Mouse (Mus musculus) MEL (cell line): ENCODE measurements around the gene Tanc1. TPM values are rescaled to one million over a fixed set of nuclear protein-coding genes. Genes with fewer than 3 reads are reported as not detected.

Experiments used
- DNase-seq: peaks from one replicate; pipeline ENCODE4 v3.0.0; 2011; ENCODE audit warnings: low read depth, low spot score
- H3K27ac ChIP-seq: 2 replicates; pipeline ENCODE4 v1.5.1; 2012; ENCODE audit warnings: low read depth, mild to moderate bottlenecking, control low read depth, low read length, moderate library complexity; ENCODE audit not compliant: control insufficient read depth
- H3K27me3 ChIP-seq, 2 experiments: fragments of 150-350 bp in 1 of 2; sonication (generic) in 1 of 2; 2 replicates each; pipeline ENCODE4 v1.6.1; 2012; ENCODE audit warnings: low read length in 2 of 2, mild to moderate bottlenecking in 2 of 2, improper control_type of control experiment in 1 of 2, moderate library complexity in 1 of 2; ENCODE audit not compliant: insufficient read depth in 2 of 2, control insufficient read depth in 1 of 2
- H3K36me3 ChIP-seq, 2 experiments: 2 replicates each; pipeline ENCODE4 v1.6.1; 2012 to 2014; ENCODE audit warnings: low read length in 2 of 2, improper control_type of control experiment in 1 of 2, inconsistent platforms in 1 of 2, mild to moderate bottlenecking in 1 of 2; ENCODE audit not compliant: insufficient read depth in 2 of 2, control insufficient read depth in 1 of 2
- H3K4me1 ChIP-seq, 2 experiments: fragments of 150-350 bp in 1 of 2; sonication (generic) in 1 of 2; 2 replicates each; pipeline ENCODE4 v1.6.1; 2012; ENCODE audit warnings: low read length in 2 of 2, improper control_type of control experiment in 1 of 2, mild to moderate bottlenecking in 1 of 2; ENCODE audit not compliant: insufficient read depth in 2 of 2, control insufficient read depth in 1 of 2
- H3K4me3 ChIP-seq, 2 experiments: fragments of 150-350 bp in 1 of 2; sonication (generic) in 1 of 2; 2 replicates each; pipeline ENCODE4 v1.5.1; 2012; ENCODE audit warnings: low read depth in 2 of 2, low read length in 2 of 2, mild to moderate bottlenecking in 2 of 2, moderate library complexity in 2 of 2, control low read depth in 1 of 2, improper control_type of control experiment in 1 of 2; ENCODE audit not compliant: control insufficient read depth in 1 of 2, insufficient read depth in 1 of 2
- H3K79me2 ChIP-seq: 2 replicates; pipeline ENCODE4 v1.6.1; 2012; ENCODE audit warnings: mild to moderate bottlenecking, low read length, moderate library complexity; ENCODE audit not compliant: control insufficient read depth, poor library complexity, insufficient read depth
- H3K9ac ChIP-seq: 2 replicates; pipeline ENCODE4 v1.6.1; 2012; ENCODE audit warnings: low read depth, mild to moderate bottlenecking, control low read depth, low read length, moderate library complexity; ENCODE audit not compliant: control insufficient read depth, poor library complexity, severe bottlenecking
- H3K9me3 ChIP-seq: fragments of 150-350 bp; sonication (generic); replicated peaks from 2 replicates; pipeline ENCODE4 v1.6.1; 2012; ENCODE audit warnings: mild to moderate bottlenecking, low read length, improper control_type of control experiment, moderate library complexity; ENCODE audit not compliant: insufficient read depth
- CTCF ChIP-seq, 3 experiments: IDR thresholded peaks in 2 of 3; conservative IDR thresholded peaks in 1 of 3; 2 replicates each; pipeline ENCODE4 v1.5.1; 2011 to 2012; ENCODE audit warnings: low read length in 3 of 3, low read depth in 2 of 3, mild to moderate bottlenecking in 2 of 3, improper control_type of control experiment in 1 of 3, inconsistent platforms in 1 of 3, mixed read lengths in 1 of 3, moderate library complexity in 1 of 3; ENCODE audit not compliant: control insufficient read depth in 1 of 3, insufficient read depth in 1 of 3, poor library complexity in 1 of 3, severe bottlenecking in 1 of 3
- GATA1 ChIP-seq: IDR thresholded peaks from 2 replicates; pipeline ENCODE4 v1.6.1; 2011; ENCODE audit warnings: low read depth, low read length, improper control_type of control experiment
- JUND ChIP-seq: IDR thresholded peaks from 2 replicates; pipeline ENCODE4 v1.6.1; 2011; ENCODE audit warnings: low read depth, mild to moderate bottlenecking, improper control_type of control experiment, low read length
- MAFK ChIP-seq: IDR thresholded peaks from 2 replicates; pipeline ENCODE4 v1.6.1; 2011; ENCODE audit warnings: low read depth, mild to moderate bottlenecking, low read length, improper control_type of control experiment, borderline replicate concordance
- MYB ChIP-seq: IDR thresholded peaks from 2 replicates; pipeline ENCODE4 v1.6.1; 2011; ENCODE audit warnings: mild to moderate bottlenecking, low read depth, low read length, improper control_type of control experiment
- MYC ChIP-seq: IDR thresholded peaks from 2 replicates; pipeline ENCODE4 v1.6.1; 2011; ENCODE audit warnings: low read depth, mild to moderate bottlenecking, low read length, improper control_type of control experiment, moderate library complexity
- UBTF ChIP-seq: IDR thresholded peaks from 2 replicates; pipeline ENCODE4 v1.6.1; 2012; ENCODE audit warnings: low read depth, mild to moderate bottlenecking, inconsistent platforms, low read length, improper control_type of control experiment, moderate library complexity, borderline replicate concordance; ENCODE audit not compliant: insufficient read depth
- ZKSCAN1 ChIP-seq: IDR thresholded peaks from 2 replicates; pipeline ENCODE4 v1.6.1; 2012; ENCODE audit warnings: low read depth, mild to moderate bottlenecking, inconsistent platforms, low read length, improper control_type of control experiment, moderate library complexity
- ZMIZ1 ChIP-seq: IDR thresholded peaks from 2 replicates; pipeline ENCODE4 v1.6.1; 2012; ENCODE audit warnings: low read depth, mild to moderate bottlenecking, inconsistent platforms, low read length, improper control_type of control experiment, moderate library complexity
- polyA plus RNA-seq, 2 experiments: library from polyadenylated mRNA; stranded (reverse) in 1 of 2; unstranded in 1 of 2; fragments of >175 nt in 1 of 2; fragments of >200 nt in 1 of 2; gene quantifications; 2 replicates each; pipeline versions ENCODE4 v1.2.1 to v1.2.4; 2012; ENCODE audit warnings: low replicate concordance in 2 of 2, low read depth in 1 of 2; ENCODE audit not compliant: insufficient read length in 2 of 2, insufficient read depth in 1 of 2, missing spikeins in 1 of 2
- total RNA-seq: library from RNA; depleted of rRNA; stranded (reverse); fragments of 300-350 nt; gene quantifications from 2 replicates; pipeline ENCODE4 v1.2.3, GENCODE M21; 2012

Tanc1 gene
- total and polyA plus RNA-seq, 3 experiments = 0.54 to 0.78 TPM; not detected in 1

DNA sequence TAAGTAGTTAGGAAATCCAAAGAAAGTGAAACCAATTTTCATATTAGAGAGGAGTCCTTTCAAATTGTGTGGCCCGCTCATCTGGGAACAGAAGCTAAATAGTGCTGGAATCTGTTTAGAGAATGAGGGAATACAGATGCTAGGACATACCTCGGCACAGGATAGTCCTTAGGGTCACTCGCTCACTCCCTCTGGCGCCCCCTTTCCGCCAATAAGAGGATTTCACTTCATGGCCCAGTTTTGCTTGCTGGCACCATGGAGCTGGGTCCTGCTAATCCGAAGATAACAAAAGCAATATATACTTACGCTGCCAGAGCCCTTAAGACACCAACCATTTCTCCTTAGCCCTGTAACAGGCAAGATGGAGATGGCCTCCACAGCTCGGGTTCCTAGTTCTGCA, 15.3 kb upstream of the Tanc1 start:
- H3K4me3 ChIP-seq = no peak overlapping the region
- H3K4me1 ChIP-seq = no peaks in the 10 kb centered on the region
- DNase-seq = peak; percentile 4
- H3K79me2 ChIP-seq = no peaks in the 10 kb centered on the region
- TF ChIP-seq CTCF (IDR thresholded peaks at IDR 0.05 in 2 of 3, conservative IDR thresholded peaks at IDR 0.05 in 1 of 3; ENCODE audit: control insufficient read depth in 1 of 3, insufficient read depth in 1 of 3, low read depth in 2 of 3, low read length in 3 of 3, poor library complexity in 1 of 3, severe bottlenecking in 1 of 3) = peak in 1 of 3 experiments; percentile 23; a peak in 2 of 6 replicates
- no peak for TF ChIP-seq ZMIZ1
- H3K27me3 ChIP-seq = no peaks in the 10 kb centered on the region
- no peaks in the 10 kb centered on the region for H3K36me3 ChIP-seq
- no peaks in the 10 kb centered on the region for H3K9me3 ChIP-seq
- no peak overlapping the region for H3K9ac ChIP-seq
- no peak overlapping the region for H3K27ac ChIP-seq

DNA sequence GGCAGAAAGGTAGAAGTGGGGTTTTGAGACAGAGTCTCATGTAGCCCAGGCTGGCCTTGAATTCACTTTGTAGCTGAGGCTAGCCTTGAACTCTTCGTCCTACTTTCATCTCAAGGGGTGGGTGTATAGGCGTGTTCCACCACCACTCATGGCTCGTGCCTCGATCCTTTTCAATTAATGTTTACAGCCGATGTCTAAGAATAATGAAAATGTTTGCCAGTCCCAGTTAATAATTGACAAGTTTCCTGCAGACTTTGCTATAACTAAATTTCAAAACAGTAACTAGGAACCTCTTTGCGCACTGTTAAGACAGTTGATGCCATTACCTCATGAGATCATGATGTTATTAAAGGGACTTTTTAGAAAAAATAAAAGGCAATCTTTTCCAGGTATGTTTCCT, 13.6 kb upstream of the Tanc1 start:
- Histone ChIP-seq H3K4me3 (no peak overlapping the region), H3K4me1 (no peaks in the 10 kb centered on the region), H3K9ac (no peak overlapping the region), H3K27ac (no peak overlapping the region), H3K27me3 (no peaks in the 10 kb centered on the region), H3K36me3 (no peaks in the 10 kb centered on the region), H3K79me2 (no peaks in the 10 kb centered on the region), H3K9me3 (no peaks in the 10 kb centered on the region)
- no peak for DNase-seq
- no peak for TF ChIP-seq GATA1
- no peak for TF ChIP-seq MYB
- no peak for TF ChIP-seq UBTF
- TF ChIP-seq ZKSCAN1 = no peak
- TF ChIP-seq MAFK = no peak
- no peak for TF ChIP-seq MYC

DNA sequence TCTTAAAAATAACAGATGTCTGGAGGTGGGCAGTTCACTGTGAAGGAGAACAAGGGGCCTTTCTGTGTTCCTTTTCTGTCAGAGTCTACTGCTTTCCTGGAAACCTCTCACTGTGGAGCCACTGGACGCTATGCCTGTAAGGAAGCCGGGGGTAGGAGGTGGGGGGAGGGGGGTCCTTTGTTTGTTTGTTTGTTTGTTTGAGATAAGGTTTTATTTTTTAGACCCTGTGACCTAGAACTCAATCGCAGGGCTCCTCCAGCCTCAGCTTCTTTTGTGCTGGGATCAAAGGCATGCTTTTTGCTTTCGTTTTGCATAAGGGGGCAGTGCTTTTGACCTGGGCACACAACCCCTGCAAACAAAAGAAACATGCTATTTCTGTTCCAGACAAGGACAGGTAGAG, 12.9 kb upstream of the Tanc1 start:
- Histone ChIP-seq H3K4me1 (no peaks in the 10 kb centered on the region), H3K4me3 (no peak overlapping the region), H3K79me2 (no peaks in the 10 kb centered on the region), H3K36me3 (no peaks in the 10 kb centered on the region), H3K9ac (no peak overlapping the region), H3K27me3 (no peaks in the 10 kb centered on the region), H3K27ac (no peak overlapping the region), H3K9me3 (no peaks in the 10 kb centered on the region)
- TF ChIP-seq JUND = no peak
- no peak for DNase-seq
